Mouse (Mus musculus): ENCODE measurements around the gene Zfp683.

Zfp683 gene

DNA sequence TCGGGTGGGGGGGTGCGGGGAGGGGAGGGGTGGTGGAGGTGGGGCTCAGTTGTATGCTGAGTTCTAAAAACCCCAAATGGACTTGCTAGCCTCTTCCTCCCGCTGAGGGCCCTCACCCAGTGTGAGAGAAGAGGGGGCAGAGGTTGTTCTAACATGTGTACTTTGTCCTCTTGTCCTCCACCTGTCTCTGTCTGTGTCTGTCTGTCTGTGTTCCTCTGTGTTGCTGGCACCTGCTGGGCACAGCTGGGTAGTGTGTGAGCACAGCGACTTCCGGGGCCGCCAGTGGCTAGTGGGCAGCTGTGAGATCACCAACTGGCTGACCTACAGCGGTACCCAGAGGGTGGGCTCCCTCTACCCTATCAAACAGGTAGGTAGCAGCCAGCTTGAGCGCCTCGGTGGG, 35.4 kb downstream of the Zfp683 start:
- in situ Hi-C loops (cut with MboI; ENCODE audit: unreplicated experiment in 2 of 2) = no loop called here

DNA sequence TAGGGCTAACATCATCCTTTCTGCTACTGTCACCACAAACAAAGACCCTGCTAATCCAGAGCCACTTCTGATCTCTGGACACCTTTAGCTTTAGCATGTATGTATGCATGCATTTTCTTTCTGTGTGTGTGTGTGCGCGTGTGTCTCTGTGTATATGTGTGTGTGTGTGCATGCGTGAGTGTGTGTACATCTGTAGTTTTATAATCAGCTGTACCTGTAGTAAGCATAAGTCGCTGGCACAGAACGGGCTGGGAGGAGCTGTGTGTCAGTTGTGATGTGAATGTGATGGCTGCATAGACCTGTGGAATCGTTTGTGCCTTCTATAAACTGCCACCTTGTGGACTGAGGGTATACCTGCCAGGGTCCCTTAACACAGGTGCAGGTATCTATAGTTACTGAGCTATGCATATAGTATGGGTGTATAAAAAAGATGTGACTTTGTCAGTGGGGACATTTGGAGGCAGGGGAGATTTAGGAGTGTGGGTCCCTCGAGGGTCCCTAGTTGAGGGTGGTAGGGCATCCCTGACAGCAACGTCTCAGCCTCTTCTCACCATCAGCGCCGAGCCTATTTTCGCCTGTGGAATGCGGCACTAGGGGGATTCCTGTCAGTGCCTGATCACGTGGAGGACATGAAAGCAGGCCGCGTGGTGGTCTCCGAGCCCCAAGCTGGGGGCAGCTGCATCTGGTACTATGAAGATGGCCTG, 37.0 kb downstream of the Zfp683 start:
- in situ Hi-C loops (cut with MboI; ENCODE audit: unreplicated experiment in 2 of 2) = loop anchor here (5.0 to 10.0 kb wide), 3 partner anchors 37 to 97 kb away; partner anchors contain the start of genes Cep85 (in 2 of the 2) and Sh3bgrl3 (in 2 of the 2)

DNA sequence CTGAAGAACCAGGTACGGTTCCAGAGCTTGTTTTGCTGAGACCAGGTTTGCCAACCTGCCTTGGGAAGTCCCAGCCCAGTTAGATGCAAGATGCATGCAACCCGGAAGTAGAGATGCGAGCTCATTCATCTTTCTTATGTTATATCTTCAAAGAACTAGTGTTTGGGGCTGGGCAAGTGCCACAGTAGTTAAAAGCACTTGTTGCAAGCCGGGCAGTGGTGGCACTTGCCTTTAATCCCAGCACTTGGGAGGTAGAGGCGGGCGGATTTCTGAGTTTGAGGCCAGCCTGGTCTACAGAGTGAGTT, 37.5 kb downstream of the Zfp683 start:
- in situ Hi-C loops (cut with MboI; ENCODE audit: unreplicated experiment in 2 of 2) = loop anchor here (5.0 to 10.0 kb wide), 3 partner anchors 36 to 96 kb away; partner anchors contain the start of genes Cep85 (in 2 of the 2) and Sh3bgrl3 (in 2 of the 2)

DNA sequence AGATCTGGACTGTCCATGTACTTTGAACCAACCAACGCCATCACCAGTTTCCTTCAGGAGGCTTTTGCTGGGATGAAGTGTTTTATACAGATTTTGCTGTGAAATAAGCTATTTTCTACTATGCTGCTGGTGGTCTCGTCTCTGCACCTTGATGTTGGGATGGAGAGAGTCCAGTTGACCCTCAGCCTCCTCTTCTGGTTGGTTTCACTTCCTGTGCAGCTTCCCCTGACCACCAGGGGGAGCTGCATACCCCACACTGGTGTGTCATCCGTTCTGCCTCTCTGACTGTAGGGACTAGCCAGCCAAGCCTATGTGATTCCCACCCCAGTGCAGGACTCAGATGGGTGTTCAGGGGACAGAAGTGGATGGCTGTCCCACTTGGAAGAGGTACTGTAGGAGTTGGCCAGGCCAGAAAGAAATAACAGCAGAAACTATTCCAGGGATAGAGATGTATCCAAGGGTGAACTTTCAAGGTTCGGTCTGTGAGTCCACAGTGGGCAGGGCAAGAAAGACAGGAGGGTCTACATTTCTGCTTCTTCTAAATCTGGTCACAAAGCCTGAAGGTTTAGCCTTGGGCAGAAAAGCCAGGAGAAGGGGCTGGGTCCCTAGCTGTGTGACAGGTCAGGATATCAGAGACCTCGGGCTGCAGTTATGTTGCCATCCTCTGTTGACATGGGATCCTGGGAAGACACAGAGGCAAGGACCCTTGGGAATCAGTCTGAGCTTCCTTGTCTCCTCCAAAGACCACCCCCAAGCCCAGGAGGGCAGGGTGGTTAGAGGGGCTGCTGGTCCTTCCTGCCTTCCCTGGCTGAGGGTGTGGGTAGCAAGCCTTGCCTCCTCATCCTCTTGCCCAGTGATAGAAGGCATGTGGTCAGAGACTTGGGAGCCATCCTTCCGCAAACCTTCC, 39.0 kb downstream of the Zfp683 start:
- in situ Hi-C loops (cut with MboI; ENCODE audit: unreplicated experiment in 2 of 2) = loop anchor here (5.0 to 10.0 kb wide), 3 partner anchors 35 to 95 kb away; partner anchors contain the start of genes Cep85 (in 2 of the 2) and Sh3bgrl3 (in 2 of the 2)

DNA sequence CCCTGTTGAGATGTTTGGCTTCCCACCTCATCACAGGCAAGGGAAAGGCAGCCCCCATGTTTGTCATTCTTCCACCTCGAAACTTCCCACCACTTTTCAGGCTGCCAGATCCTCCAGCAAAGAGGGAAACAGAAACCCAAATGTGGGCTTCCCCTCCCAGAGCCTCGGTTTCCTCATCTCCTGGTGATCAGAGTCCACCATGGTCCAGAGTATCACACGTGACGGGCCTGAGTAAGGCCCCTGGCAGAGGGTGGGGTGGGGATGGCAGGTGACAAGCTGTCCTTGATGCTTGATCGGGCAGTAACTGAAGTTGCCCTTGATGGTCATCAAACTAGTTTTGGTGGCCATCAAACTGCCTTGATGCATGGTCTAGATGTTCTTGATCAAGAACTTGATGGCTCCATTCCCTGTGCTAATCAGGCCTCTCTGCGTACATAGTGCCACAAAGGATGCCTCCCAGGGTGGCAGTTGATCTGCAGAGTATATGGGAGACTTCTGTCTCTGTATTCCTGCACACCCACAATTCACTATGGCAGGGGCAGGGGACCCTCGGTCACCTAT, 40.4 kb downstream of the Zfp683 start:
- in situ Hi-C loops (cut with MboI; ENCODE audit: unreplicated experiment in 2 of 2) = loop anchor here (5.0 to 10.0 kb wide), 3 partner anchors 33 to 93 kb away; partner anchors contain the start of genes Cep85 (in 2 of the 2) and Sh3bgrl3 (in 2 of the 2)

DNA sequence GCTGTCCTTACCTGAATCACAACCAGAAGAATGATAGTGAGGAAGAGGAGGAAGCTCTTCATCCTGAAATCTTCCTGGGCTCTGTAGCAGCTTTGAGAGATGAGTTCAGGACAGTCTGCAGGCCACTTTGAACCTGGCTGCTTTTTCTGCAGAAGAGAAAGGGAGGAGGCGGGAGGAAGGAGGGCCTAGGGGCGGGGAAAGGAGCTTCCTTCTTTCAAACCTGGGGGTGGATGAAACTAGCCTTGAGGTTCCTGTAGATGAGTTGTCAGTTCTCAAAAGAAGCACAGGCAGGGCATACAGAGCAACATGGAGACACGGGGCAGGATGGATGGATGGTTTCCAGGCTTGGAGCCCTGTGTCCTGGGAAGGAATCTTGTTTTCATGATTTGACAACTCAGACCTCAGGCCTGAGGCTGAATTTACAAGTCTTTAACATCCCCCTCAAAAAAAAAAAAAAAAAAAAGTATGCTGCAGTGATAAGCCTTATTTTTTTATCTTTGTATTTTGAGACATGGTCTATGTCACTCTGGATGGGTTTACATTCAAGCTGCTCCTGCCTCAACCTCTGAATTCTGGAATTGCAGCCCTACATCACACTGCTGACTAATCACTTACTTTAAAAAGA, 41.4 kb downstream of the Zfp683 start, which contains the start of gene Cd52:
Gene Cd52 (minus strand): TSS at position 160 of the 625 bp plus-strand sequence.
- in situ Hi-C loops (cut with MboI; ENCODE audit: unreplicated experiment in 2 of 2) = loop anchor here (5.0 to 10.0 kb wide), 3 partner anchors 32 to 92 kb away; partner anchors contain the start of genes Cep85 (in 2 of the 2) and Sh3bgrl3 (in 2 of the 2)

DNA sequence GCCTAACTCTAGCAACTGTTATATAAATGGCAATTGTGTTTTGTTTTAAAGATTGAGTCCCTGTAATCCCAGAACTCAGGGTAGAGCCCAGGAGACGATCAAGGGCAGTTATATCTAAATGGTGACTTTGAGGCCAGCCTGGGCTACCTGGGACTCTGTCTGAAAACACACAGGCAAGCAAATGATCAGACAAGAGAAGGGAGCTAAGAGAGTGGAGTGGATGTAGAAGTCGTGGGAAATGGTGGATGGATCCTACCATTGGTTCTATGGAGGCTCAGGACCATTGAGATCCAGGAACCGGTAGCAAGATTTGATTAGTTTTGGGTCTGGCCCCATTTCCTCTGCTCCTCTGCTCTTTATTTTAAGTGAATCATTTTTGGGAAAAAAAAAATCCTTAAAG, 42.5 kb downstream of the Zfp683 start:
- in situ Hi-C loops (cut with MboI; ENCODE audit: unreplicated experiment in 2 of 2) = loop anchor here in 1 of 2 experiments (10.0 kb wide), 1 partner anchor 89 kb away; the partner anchor contains the start of gene Cep85

DNA sequence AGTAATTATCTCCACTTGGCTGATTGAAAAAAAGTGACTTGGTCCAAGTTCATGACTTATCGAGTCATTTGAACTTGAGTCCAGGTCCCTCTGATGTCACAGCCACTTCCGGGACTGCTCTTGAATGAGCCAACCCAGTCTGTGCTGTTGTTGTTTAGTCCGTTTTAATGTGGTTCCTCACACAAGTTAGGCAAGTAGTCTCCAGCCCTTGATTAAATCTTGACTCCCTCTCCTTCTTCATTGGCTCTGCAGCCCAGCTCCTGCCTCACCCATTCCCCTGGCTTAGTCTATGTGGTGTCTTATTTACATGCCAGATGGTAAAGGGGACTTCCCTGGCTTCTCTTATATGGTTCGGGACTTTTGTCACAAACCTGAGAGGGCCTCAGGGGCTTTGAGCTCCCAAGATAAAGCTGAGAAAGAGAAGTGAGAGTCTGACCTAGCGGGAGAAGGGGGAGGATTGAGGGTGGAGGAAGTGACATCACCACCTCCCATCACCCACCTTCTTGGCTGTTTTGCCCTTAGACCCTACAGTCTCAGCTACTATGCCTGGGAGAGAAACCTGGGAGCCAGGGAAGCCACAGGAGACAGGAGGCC, 43.5 kb downstream of the Zfp683 start:
- in situ Hi-C loops (cut with MboI; ENCODE audit: unreplicated experiment in 2 of 2) = loop anchor here in 1 of 2 experiments (10.0 kb wide), 1 partner anchor 88 kb away; the partner anchor contains the start of gene Cep85

DNA sequence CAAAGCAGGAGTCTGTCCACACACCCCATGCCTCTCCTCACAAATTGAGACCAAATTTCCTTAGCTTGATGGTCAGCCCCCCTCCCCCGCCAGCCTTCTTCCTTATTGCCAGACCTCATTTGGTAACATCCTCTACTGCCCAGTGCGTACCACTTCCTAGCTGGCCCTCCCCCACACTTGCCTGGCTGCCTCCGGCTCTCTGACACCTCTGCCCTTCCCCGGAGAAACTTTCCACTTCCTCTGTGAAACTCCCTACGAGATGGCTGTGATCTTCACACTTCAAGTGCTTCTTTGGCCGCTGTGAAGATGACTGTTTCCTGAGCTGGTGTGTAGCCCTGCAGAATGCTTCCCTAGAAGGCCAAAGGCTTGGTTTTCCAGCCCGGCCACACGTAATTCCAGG, 45.0 kb downstream of the Zfp683 start:
- in situ Hi-C loops (cut with MboI; ENCODE audit: unreplicated experiment in 2 of 2) = loop anchor here in 1 of 2 experiments (10.0 kb wide), 1 partner anchor 86 kb away; the partner anchor contains the start of gene Cep85

DNA sequence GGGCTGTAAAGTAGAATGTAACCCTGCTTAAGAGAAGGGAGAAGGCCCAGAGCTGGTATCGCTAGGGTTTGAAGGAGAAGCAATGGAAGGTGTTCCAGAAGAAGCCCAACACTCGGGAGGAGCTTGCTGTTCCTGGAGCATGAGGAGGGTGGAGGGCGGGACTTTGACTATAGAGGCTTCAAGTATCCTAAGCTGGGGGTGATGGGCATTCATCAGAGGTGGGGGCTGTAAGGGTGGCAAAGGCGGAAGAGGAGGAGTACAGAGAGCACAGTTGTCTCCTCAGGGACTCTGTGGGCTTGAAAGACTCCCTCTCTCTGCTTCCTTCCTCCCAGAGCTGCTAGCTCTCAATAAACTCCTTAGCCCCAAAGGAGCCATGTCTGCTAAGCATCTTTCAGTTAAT, 46.6 kb downstream of the Zfp683 start:
- in situ Hi-C loops (cut with MboI; ENCODE audit: unreplicated experiment in 2 of 2) = no loop called here

DNA sequence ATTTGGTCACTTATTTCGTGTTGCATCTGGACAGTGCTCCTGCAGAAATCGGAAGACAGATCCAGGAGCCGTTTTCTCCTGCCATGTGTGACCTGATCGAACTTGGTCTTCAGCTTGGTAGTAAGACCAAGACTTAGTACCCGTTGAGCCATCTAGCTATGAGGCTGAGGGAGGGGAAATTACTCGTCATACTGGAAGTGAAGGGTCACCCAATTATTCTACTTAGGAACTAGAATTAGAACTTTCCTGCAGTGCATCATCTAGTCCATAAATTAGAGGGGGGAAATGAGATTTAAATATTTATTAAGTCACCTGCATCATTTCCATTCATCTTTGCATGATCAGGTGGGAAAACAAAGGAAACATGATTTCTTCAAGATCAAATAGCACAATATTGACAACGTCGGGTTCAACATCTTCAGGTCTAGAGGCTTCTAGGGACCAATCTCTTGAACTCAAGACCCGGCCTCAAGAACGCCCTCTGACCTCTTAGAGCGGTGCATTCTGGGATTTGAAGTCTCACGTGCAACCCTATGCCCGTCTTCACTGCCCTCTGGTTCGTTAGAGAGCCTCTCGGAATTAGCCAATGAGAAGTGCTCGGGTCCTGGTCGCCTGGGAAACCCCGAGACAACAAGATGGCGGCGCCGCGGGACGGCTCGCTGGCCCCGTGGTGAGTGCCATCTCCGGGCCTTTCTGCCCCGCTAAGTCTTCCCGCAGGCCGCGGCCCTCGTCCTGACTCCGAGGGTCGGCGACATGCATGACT, 48.5 kb downstream of the Zfp683 start, which contains the start of gene Ubxn11:
Gene Ubxn11 (plus strand): TSS at position 592 of the 763 bp plus-strand sequence.
- in situ Hi-C loops (cut with MboI; ENCODE audit: unreplicated experiment in 2 of 2) = no loop called here

DNA sequence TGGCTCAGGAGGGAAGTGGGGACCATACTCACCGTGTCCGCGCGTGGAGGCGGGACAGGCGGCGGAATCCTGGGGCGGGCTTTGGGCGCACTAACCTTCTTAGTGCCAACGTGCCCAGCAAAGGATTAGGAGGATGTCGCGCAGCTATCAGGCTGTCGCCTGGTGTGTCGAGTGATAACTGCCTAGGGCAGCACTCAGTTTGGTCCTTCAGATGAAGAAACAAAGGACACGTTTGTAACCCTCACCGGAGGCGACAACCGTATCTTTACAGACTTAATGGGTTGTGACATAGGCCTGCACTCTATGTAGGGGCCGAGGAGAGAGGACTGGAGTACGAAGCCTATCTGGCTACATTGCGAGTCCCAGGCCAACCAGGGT, 49.1 kb downstream of the Zfp683 start:
- in situ Hi-C loops (cut with MboI; ENCODE audit: unreplicated experiment in 2 of 2) = no loop called here

DNA sequence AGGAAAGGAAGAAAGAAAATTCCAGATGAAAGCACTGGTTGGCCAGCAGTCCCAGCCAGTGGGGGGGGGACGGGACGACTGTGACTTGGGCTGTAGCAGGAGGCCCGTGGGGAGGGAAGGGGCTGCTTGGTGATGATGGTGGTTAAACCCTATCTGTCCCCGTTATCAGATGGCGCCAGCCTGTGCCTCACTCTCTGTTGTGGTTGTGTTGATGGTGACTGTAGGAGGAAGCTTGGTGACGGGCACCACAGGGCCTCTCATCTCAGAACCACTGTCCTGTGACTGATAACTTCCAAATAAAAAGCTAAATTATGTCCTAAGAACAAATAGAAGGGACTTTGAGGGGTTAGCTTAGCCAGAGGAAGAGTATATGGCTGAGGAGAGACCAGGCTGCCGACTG, 52.5 kb downstream of the Zfp683 start:
- in situ Hi-C loops (cut with MboI; ENCODE audit: unreplicated experiment in 2 of 2) = no loop called here

DNA sequence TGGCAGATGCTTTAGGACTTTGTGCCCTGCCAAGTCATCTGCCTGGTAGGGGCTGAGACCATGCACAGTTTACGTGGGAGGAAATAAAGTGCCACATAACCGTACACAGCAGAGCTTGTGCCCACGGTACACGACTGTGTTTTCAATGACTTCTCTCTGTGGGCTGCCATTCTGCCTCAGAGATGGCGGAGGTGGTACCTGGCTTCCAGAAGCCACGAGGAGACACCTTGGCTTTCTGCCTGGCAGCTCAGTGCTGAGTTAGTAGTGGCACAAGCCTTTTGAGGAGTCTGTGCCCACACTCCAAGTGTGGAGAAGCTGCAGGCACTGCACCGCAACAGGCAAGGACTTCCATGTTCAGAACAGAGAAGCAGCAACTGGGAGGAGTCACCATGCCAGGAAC, 54.1 kb downstream of the Zfp683 start:
- in situ Hi-C loops (cut with MboI; ENCODE audit: unreplicated experiment in 2 of 2) = no loop called here

DNA sequence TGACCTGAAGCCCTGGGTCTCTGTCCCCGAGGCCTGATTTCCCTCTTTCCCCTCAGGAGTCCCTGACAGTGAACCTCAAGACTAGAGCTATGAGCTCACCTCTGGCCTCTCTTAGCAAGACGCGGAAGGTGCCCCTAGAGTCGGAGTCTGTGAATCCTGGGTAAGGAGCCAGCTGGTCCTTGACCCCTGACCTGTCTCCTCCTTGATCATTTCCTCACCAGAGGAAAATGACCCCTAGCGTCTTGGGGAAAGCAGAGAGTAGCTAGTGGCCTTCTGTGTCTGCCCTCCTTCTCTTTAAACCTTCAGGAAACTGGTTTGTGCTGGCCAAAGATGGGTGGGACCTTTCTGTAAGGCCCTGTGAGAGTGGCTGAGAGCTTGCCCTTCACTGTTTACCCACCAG, 54.6 kb downstream of the Zfp683 start:
- in situ Hi-C loops (cut with MboI; ENCODE audit: unreplicated experiment in 2 of 2) = no loop called here
